Mouse (Mus musculus) neutrophil, adult 65 days (primary cell): Measurements from ENCODE around the gene Slc52a3. TPM values are rescaled to one million over a fixed set of nuclear protein-coding genes. Genes with fewer than 3 reads are reported as not detected.

Experiments used
- total RNA-seq: library from RNA; stranded (reverse); gene quantifications from 2 replicates; pipeline ENCODE4 v1.2.4, GENCODE M21; 2023

Slc52a3 gene
- 1.7 and 2.0 TPM in 2 replicates for total RNA-seq

DNA sequence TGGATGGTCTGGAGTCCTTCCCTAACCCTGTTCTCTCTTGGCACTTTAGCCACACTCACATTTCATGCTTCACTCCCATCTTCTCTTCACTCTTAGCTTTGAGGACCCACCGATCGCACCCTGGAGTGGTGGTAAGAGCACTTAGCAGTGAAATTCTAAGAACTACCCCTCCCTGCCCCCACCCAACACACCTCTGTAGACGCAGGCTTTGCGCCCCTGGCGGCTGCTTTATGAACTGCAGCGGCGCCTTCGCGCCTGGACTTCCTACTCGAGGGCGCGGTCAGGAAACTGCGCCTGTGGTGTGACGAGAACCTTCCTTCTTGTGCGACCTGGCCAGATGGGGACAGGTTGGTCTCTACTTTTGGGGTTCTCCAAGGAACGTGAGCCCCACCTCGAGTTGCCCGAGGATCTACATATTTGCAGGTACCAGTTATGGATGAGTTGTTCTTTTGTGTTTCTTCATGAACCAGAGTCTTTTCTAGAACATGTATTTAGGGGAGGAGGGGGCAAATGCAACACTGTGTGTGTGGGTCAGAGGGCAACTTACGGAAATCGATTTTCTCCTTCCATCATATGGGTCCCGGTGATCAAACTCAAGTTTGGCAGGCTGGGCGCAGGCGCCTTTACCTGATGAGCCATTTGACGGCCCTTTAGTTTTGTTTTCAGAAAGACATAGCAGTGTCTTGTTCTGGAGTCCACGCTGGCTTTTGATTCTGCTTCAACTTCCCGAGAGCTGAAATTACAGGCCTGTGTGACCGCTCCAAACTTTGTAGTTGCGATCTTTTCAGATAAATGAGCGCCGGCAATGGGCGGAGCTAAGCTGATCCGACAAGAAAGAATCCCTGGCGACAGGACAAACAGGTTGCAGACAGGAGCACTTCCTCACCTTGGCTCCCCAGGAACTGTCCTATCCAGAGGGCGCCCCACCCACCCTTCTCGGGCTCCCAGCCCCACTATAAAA lies at the start of gene Slc52a3:
Slc52a3 (plus strand) TSS at position 283 of the 961 bp plus-strand sequence.

DNA sequence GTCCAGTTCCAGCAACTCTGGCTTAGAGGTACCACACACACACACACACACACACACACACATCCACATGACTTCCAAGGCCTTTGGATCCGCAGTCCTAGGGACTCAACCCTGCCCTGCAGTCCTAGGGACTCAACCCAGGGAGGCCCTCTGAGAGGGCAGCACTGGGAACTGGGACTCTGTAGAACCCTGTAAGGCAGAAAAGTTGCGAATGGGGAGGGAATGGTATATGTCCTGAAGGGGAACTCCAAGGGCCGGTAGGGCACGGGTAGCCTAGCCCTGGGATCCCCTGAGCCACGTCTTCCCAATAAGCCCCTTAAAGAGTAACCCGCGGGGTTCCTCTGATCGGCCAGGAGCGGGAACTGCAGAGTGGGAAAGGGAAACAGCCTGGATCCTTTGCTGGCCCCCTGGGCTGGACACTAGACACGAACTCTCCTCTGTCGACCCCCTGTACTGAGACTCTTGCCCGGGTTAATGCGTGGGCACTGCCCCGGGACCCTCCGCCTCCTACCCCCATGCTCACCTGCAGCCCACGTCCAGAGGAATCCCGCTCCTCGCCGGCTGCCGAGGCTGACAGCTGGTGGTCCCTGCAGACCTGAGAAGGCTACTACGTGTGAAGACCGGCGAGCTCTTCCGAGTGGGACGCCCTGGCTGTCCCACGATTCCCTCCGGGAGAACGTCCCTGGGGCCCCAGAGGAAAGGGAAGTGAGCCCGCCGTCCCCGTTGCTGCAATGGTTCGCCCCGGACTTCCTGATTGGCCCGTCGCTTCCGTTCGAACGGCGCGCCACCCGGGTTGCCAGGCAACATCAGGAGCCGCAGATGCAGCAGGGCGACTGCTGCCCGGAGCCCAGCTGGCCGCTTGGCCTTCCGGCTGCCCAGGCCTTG lies 16.6 kb upstream of the Slc52a3 start, which contains the start of gene Fam110a:
Fam110a (minus strand) TSS at position 750 of the 885 bp plus-strand sequence.

Other genes with a start within 250 kb of the Slc52a3 start
- gene Rspo4, start 153.6 kb upstream of the Slc52a3 start, total RNA-seq, result not detected in 2 replicates
- gene Angpt4, start 85.3 kb upstream of the Slc52a3 start, total RNA-seq, result not detected in 2 replicates
- 28.0 and 37.0 TPM in 2 replicates for gene Fam110a, start 16.3 kb upstream of the Slc52a3 start, total RNA-seq
- not detected in 2 replicates for gene Scrt2, start 85.0 kb downstream of the Slc52a3 start, total RNA-seq
- 3.6 and 3.8 TPM in 2 replicates for gene Srxn1, start 109.0 kb downstream of the Slc52a3 start, total RNA-seq
- not detected in 2 replicates for gene Tcf15, start 147.1 kb downstream of the Slc52a3 start, total RNA-seq
- 52.7 and 59.7 TPM in 2 replicates for gene Csnk2a1, start 230.3 kb downstream of the Slc52a3 start, total RNA-seq